Mouse (Mus musculus): ENCODE results near the gene Pfdn5. TPM values are rescaled to one million over a fixed set of nuclear protein-coding genes. Genes with fewer than 3 reads are reported as not detected.
"Not testable (repeated sequence)": the region's sequence is repeated elsewhere in the genome, so short reads cannot be mapped to it uniquely, and the experiment has no call there.

Pfdn5 gene
- total RNA-seq, 2 experiments from 2014 or later, result 284 to 288 TPM

DNA sequence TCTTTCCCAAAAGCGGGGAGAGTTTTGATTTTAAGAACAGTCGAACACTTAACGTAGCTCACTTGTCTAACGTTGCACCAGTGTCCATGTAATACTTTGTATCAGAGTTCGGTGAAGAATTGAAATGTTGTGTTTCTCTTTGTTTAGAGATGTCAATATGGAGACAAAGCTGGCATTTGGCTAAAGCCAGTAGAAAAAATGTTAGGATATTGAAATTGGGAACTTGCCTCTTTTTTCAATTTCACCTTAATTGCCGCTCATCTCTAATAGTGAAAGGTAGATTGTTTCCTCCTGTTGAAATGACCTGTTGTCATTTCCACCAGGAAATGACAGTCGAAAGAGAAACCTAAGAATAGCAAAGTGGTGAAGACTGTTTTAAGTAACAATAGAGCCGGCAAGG, 976 bp downstream of the Pfdn5 start:
- DNase-seq (ENCODE audit: low spot score), result no peak
- intact Hi-C loops (cut with DNase I), result no loop called here

DNA sequence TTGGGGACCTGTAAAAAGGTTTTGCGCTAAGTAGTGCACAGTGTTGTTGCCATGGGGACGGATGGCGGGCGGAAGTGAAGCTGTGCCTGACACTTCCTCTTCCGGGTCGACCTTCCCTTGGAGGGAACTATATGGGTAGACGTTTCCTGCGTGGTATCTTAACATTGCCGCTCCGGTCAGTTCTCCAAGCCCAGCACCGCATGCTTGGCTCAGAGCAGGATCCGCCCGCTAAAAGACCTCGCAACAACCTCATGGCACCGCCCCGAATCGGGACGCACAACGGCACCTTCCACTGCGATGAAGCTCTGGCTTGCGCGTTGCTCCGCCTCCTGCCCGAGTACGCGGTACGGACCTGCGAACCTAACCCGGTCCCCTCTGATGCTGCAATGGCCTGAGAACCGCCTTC, 5.7 kb downstream of the Pfdn5 start, which contains the start of gene Myg1:
TSS of gene Myg1 (plus strand) at position 100 of the 406 bp plus-strand sequence.
- DNase-seq (ENCODE audit: low spot score), result peak; percentile 63
- intact Hi-C loops (cut with DNase I), result no loop called here

DNA sequence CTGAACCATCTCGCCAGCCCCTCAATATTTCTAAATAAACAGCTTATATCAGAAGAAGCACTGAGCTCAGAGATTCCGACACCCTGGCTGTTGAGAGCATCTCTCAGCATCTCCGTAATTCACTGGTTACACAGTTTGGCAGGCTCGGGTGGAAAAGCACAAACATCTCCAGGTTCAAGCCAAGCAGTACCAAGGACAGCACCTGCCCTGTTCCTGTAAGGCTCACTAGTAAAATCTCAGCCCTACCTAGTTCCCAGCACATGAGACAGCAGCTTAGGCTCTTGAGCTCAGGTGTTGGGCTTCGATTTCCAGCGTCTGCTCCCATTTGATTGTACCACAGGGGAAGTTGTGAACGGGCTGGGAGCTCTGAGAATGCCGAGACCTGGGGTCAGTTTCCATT, 9.3 kb downstream of the Pfdn5 start:
- DNase-seq (ENCODE audit: low spot score), result no peak
- intact Hi-C loops (cut with DNase I), result loop anchor here (5.0 kb wide), 1 partner anchor 102 kb away; no protein-coding TSS in a partner anchor

DNA sequence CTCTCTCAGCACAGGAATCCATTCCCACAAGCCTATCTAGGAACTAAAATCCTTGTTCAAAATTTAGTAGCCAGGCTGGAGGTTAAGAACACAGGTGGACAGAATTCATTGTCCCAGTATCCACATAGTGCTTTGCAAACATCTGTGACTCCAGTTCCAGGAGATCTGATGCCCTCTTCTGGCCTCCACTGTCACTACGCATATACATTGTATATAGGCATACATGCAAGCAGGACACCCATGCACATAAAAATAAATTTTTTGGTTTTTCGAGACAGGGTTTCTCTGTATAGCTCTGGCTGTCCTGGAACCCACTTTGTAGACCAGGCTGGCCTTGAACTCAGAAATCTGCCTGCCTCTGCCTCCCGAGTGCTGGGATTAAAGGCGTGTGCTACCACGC, 10.0 kb downstream of the Pfdn5 start:
- intact Hi-C loops (cut with DNase I), result loop anchor here (5.0 kb wide), 1 partner anchor 101 kb away; no protein-coding TSS in a partner anchor
- DNase-seq (ENCODE audit: low spot score), result not testable (repeated sequence)

DNA sequence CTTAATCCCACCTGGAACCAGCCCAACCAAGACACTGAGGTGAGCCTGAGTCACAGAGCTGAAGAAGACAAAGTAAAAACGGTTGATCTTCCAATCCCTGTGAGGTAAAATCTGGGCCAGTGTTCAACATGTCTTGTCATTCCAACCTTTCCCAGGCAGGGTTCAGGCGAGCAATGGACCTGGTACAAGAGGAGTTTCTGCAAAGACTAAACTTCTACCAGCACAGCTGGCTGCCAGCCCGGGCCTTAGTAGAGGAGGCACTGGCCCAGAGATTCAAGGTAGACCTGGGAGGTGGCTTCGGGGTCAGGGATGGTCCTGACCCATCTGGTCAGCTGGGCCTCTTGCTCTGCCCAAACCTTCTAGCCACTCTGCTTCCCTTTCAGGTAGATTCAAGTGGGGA, 11.0 kb downstream of the Pfdn5 start:
- no peak for DNase-seq (ENCODE audit: low spot score)
- intact Hi-C loops (cut with DNase I), result loop anchor here (5.0 kb wide), 1 partner anchor 100 kb away; no protein-coding TSS in a partner anchor

DNA sequence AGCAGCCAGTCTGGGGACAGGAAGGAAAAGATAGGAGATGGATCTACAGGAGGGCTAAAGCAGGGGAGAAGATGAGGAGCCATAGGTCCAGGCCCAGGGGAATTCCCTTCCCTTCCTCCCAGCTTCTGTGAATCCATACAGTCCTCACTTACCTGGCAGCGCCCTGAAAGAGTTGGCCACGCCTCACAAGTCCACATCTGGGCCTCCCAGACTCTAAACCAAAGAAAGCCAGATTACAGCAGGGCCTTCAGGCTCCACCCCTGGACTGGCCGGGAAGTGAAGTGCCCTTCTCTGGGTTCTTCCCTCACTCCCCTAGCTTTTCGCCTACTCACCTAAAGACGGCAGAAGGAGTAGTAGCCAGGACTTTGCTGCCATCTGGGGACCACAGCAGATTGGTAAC, 13.7 kb downstream of the Pfdn5 start:
- DNase-seq (ENCODE audit: low spot score), result no peak
- intact Hi-C loops (cut with DNase I), result loop anchor here (5.0 kb wide), 3 partner anchors 38 to 98 kb away; no protein-coding TSS in a partner anchor

DNA sequence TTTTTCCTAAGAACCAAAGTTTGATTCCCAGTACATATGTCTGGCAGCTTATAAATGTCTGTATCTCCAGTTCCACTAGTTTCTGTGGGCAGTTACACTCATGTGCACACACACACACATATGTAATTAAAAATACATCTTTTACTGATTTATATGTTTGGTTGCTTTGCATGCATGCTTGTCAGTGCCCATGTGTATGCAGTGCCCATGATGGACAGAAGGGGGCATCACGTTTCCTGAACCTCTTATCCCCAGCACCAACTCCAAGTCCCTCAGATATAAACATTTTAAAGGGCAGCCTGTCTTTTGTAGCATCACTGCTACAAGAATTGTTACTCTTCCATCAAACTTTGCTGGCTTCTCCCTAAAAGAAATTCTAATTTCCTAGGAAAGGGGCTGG, 15.7 kb downstream of the Pfdn5 start:
- DNase-seq (ENCODE audit: low spot score), result no peak

DNA sequence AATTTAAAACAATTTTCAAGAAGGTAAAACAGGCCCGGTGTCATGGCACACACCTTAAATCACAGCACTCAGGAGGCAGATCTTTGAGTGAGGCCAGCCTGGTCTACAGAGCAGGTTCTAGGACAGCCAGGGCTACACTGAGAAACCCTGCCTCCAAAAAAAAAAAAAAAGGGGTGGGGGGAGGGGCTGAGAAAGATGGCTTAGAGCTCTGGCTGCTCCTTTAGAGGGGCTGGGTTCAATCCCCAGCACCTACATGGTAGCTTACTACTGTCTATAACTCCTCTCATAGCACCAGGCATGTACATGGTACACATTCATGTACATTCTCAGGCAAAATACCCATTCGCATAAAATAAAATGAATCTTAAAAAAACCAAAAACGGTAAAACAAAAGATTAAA, 18.6 kb downstream of the Pfdn5 start:
- no peak for DNase-seq (ENCODE audit: low spot score)
- intact Hi-C loops (cut with DNase I), result loop anchor here (5.0 kb wide), 2 partner anchors 33 to 78 kb away; no protein-coding TSS in a partner anchor

More for the DNA sequence above, 15.7 kb downstream of the Pfdn5 start:
- intact Hi-C loops (cut with DNase I), result loop anchor here (5.0 kb wide), 2 partner anchors 36 to 81 kb away; no protein-coding TSS in a partner anchor

DNA sequence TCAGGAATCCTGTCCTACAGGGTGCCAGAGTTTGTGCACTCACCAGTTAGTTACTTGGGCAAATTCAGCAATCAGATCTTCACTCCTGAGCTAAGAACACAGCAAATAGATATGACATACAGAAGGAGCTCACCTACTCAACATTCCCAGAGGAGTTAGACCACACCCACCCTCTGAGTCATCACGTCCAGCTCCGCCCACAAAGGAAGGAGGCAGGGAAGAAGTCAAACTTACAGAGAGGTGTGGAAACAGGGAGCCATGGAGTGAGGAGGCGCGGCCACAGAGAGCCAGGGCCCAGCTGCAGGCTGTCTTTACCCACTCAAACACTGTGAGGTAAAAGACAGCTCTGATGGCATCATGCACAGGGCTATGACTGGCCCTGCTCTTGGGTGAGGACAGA, 20.5 kb downstream of the Pfdn5 start:
- intact Hi-C loops (cut with DNase I), result no loop called here
- DNase-seq (ENCODE audit: low spot score), result no peak

DNA sequence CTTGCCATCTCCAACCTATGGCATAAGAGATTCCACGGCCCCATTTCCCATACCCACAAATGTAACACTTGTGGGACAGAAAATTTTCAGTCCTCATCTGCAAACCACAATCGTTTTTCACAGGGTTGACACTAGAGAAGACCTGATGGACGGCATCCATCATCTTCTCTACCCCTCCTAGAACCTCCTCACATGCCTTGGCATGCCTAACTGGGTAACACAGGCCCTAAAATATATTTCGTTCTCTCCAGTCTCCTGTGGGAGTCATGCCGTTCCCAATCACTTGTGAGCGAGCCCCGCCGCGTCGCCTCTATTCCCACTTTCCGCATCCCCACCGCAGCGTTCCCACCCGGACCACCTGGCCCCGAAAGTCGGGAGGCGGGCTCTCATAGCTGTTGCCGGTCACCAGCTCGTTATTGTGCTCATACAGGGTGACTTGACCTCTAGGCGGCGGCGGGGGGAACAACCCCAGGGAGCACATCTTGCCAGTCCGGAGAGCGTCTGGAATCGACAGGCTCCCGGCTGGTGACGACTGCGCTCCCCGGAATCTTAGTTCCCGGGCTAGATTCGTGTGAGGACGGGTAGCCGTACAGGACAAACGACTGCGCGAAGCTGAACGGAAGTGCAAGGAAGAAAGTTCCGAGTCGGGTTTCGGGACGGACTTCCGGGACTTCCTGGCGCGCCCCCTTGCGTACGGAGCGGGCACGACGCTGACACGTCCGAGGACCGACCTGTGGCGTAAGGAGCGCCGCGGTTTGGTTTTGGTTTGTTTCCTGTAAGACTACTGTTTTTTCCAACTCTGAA, 24.4 kb downstream of the Pfdn5 start, which contains the start of gene Aaas:
TSS of gene Aaas (minus strand) at position 634 of the 804 bp plus-strand sequence.
- peak; percentile 89 for DNase-seq (ENCODE audit: low spot score)
- intact Hi-C loops (cut with DNase I), result loop anchor here (2.0 kb wide), 1 partner anchor 26 kb away; no protein-coding TSS in a partner anchor

DNA sequence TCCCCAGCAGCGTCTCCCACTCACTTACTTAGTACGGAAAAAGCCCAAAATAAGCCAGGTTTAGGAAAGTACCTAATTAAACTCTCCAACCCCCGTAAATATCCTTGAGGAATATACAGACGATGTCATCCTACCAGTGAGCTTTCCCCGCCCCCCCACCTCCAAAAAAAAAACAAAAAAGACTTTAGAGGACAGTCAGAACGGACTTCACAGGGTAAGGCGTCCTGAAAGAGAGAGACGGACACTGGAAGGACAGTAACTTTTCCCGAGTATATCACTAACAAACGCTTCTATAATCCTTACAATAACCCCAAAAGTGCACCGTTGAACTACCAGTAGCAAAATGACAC, 25.0 kb downstream of the Pfdn5 start:
- DNase-seq (ENCODE audit: low spot score), result no peak
- intact Hi-C loops (cut with DNase I), result loop anchor here (2.0 kb wide), 1 partner anchor 26 kb away; no protein-coding TSS in a partner anchor

DNA sequence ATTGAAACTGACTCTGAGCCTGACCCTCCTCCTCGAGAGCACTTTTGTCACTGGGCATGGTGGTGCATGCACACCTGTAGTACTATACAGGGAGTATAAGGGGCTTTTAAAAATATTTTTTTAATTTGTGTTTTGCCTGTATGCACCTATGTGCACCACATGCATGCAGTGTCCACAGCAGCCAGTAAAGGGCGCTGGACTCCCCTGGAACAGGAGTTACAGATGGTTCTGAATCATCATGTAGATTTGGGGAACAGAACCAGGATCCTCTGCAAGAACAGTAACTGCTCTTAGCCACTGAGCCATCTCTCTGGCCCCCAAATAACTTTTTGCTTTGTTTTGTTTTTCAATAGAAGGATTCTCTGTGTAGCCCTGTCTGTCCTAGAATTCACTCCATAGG, 26.3 kb downstream of the Pfdn5 start:
- intact Hi-C loops (cut with DNase I), result no loop called here
- DNase-seq (ENCODE audit: low spot score), result no peak

DNA sequence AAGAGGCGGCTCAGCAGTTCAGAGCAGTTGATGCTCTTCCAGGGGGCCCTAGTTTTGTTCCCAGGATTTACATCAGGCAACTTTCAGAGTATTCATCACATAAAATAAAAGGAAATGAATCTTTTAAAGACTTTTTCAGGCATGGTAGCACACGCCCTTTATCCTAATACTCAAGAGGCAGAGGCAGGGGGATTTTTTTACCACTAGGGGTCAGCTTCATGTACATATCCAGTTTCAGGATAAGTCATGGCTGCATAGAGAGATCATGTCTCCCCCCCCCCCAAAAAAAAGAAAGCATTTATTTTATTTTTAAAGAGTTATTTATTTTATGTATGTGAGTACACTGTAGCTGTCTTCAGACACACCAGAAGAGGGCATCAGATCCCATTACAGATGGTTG, 28.1 kb downstream of the Pfdn5 start:
- intact Hi-C loops (cut with DNase I), result no loop called here
- DNase-seq (ENCODE audit: low spot score), result no peak

DNA sequence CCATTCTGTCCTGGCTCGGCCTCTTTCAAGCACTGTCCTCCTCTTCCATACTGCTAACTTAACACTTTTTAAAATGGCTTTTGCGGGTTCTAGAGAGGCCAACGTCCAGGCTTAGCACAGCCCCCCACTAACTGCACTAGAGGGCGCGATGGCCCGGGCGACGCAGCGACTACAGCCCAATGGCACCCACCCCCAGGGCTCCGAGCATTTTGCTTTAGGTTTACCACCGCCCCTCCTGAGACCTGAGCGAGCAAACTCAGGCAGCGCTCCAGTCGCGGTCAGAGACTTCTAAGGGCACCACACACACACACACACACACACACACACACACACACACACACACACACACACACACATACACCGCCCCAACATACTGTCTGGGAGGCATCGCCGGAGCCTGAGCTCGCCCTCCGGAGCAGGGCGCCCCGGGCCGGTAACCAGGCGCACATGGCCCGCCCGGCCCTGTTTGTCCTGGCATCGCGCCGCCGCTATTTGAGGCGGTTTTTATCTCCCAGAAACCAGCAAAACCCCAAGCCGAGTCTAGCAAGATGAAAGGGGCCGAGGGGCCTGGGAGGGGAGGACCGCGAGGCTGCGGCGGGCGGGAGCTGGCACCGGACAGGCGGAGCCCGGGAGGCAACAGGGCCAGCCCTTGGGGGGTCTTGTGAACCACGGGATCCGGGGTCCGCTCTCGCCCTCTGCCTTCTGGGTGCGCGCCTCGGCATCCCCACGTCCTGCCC, 29.4 kb downstream of the Pfdn5 start:
- no peak for DNase-seq (ENCODE audit: low spot score)

DNA sequence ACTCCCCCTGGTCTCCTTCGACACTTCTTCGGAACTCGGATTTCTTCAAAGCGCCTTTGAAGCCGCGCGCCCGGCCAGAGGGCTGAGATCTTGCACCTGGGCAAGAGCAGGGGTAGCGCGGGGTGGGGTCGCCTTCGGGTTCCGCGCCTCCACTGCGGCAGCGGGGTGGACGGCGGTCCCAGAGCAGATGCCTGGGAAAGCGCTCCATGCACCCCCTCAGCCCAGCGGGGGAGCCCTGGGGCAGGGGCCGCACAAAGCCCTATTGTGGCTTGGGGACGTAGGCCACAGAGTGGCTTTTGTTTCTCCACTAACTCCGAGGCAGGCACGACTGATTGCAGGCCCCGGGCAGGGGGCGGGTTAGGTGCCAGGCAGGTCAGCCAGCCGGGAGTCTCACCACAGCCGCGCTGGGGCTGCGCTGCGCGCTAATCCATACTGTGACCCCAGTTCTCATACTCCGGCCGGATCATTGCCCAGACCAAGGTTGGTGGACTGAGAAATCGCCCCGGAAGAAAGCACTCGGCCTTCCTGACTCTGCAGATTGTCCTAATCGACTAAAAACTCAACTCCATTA, 30.0 kb downstream of the Pfdn5 start:
- DNase-seq (ENCODE audit: low spot score), result no peak

More for the DNA sequence above, 29.4 kb downstream of the Pfdn5 start:
- intact Hi-C loops (cut with DNase I), result no loop called here

DNA sequence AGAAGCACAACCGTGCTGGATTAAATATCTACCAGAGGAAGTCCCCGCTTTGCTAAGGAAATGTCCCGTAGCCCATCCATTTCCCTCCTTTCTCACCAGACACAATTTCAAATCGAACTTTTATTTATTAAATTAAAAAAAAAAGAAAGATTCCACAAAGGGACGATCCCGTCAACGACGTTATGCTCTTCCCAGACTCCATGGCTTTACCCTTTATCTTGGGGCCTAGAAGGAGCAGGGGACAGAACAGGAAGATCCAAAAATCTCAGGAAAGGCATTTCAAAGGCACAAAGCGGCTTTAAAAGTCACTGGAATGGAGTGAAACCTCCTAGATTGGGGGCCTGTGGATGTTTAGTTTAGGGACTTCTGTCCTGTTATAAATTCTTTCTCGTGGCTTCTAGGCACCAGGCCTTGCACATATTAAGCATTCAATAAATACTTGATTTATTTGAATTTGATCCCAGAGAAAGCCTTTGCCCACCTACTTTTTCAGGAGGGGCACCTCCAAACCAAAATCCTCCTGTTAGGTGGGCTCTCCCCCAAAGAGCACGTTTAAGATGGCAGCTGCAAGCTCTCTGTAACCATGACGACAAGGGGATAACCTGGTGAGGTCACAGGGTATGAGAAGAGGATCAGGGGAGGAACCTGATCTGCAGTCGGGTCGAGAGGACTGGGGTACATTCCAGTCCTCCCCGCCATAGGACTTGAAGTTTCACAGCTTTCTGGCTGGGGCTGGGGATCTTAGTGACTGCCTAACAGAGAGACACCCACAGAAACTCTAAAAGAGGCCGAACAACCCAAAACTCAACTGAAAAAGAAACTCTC, 30.8 kb downstream of the Pfdn5 start:
- intact Hi-C loops (cut with DNase I), result no loop called here
- no peak for DNase-seq (ENCODE audit: low spot score)

More for the DNA sequence above, 30.0 kb downstream of the Pfdn5 start:
- intact Hi-C loops (cut with DNase I), result no loop called here

DNA sequence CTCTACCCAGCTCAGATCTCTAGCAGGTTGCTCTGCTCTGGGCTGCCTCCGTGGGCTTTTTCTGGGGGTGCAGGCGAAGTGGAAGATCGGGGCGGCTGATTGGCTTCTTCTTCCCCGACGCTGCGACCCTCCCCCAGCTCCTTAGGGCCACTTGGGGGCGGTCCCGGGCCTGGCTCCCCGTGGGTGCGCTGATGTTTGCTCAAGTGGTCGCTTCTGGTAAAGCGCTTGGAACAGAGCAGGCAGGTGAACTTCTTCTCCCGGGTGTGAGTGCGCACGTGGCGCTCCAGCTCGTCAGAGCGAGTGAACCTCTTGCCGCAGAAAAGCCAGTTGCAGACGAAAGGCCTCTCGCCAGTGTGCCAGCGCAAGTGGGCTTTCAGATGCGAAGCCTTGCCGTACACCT, 32.2 kb downstream of the Pfdn5 start:
- no peak for DNase-seq (ENCODE audit: low spot score)
- intact Hi-C loops (cut with DNase I), result no loop called here

DNA sequence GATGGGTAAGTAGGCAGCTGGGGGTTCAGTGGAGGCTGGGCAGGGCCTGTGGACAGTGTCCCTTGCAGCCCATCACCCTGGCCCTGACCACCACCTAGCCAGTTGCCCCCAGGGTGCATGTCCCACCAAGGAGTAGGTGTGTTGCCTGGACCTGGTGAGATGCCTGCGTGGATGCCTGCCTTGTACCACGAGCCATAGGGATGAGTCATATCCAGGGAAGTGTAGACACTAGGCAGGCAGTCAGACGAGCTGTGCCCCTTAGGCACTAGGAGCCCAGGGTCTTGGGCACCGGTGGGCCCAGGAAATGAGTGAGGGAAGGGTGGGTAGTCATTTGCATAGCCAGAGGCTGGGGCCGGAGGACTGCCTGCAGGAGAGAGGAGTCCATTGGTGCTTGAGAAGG, 32.9 kb downstream of the Pfdn5 start:
- no peak for DNase-seq (ENCODE audit: low spot score)
- intact Hi-C loops (cut with DNase I), result no loop called here

DNA sequence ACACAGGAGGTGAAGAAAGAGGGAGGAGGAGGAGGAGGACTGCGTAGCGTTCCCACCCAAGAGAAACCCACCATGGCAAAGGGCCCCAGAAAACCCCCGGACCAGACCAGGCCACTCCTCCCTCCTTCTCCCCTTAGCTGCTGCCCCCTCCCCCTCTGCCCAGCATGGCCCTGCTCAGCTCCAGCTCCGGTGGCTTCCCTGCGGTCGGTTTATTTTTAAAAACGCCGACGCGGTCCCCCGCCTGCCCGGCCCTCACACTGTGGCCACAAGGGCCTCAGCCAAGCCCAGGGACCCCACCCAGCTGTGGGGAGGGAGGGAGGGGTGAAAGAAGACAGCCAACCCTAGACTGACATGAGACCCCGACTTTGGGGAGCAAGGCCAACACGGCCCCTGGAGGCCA, 36.7 kb downstream of the Pfdn5 start:
- intact Hi-C loops (cut with DNase I), result no loop called here
- no peak for DNase-seq (ENCODE audit: low spot score)

DNA sequence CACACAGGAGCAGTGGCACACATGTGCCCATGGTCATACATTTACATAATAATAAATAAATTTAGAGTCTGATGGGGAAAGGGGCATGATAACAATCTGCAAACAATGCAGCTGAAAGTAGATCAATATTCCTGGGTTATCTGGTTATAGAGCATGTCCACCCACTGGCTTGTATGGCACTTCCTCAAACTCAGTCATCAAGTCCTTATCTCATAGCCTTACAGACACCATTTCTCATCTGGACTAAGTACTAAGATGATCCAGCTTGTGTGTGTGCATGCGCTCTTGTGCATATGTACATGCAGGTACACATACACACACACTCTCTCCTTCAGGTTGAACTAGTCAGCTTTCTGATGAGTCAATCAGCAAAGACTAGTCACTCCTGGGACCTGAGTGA, 38.8 kb downstream of the Pfdn5 start:
- no peak for DNase-seq (ENCODE audit: low spot score)

More for the DNA sequence above, 38.8 kb downstream of the Pfdn5 start:
- intact Hi-C loops (cut with DNase I), result no loop called here
